Mouse (Mus musculus): ENCODE results near the gene Fam151a.

- TF ChIP-seq CTCF (conservative IDR thresholded peaks at IDR 0.05; ENCODE audit: low read length) (no peak), POU5F1 (IDR thresholded peaks at IDR 0.05; ENCODE audit: borderline replicate concordance, low read length) (no peak)
Observed at GRCm38 (mm10) chr4:106737904-106738303, 4.2 kb downstream of the Fam151a start.
